Mouse (Mus musculus) cerebellum, adult 2 months (tissue): ENCODE results near the gene BC055324. TPM values are rescaled to one million over a fixed set of nuclear protein-coding genes. Genes with fewer than 3 reads are reported as not detected.

ENCODE experiments used
- DNase-seq, 2 experiments: peaks; one replicate each; pipeline ENCODE4 v3.0.0; 2021
- H3K27ac ChIP-seq: fragments of 200-500 bp; 2 replicates; pipeline ENCODE4 v1.5.1; 2012; ENCODE audit warnings: low read length, control low read depth, inconsistent platforms; ENCODE audit not compliant: insufficient read depth
- H3K27me3 ChIP-seq: fragments of 200-500 bp; 2 replicates; pipeline ENCODE4 v1.6.1; 2012; ENCODE audit warnings: inconsistent platforms, mild to moderate bottlenecking, low read length, moderate library complexity; ENCODE audit not compliant: control insufficient read depth, insufficient read depth
- H3K4me1 ChIP-seq: fragments of 200-500 bp; 2 replicates; pipeline ENCODE4 v1.6.1; 2011; ENCODE audit warnings: low read length; ENCODE audit not compliant: control insufficient read depth, insufficient read depth
- H3K4me3 ChIP-seq: fragments of 200-500 bp; replicated peaks from 2 replicates; pipeline ENCODE3; 2011; ENCODE audit warnings: mild to moderate bottlenecking, low read depth, low read length, control low read depth; ENCODE audit not compliant: insufficient read depth
- CTCF ChIP-seq: fragments of 200-500 bp; IDR thresholded peaks from 2 replicates; pipeline ENCODE4 v1.5.1; 2011; ENCODE audit warnings: low read depth, mild to moderate bottlenecking, control low read depth, low read length, moderate library complexity, borderline replicate concordance; ENCODE audit not compliant: insufficient read depth
- POLR2A ChIP-seq: fragments of 200-500 bp; IDR thresholded peaks from 2 replicates; pipeline ENCODE4 v1.6.1; 2011; ENCODE audit warnings: low read length, control low read depth, borderline replicate concordance; ENCODE audit not compliant: insufficient read depth
- WGBS: fragments of 180-500 bp; shearing (Covaris S2); methylation state at CpG from one replicate; pipeline ENCODE4 v1.1.7; 2018; 5-methylcytosine and 5-hydroxymethylcytosine counted together
- polyA plus RNA-seq: library from polyadenylated mRNA; depleted of rRNA; stranded (reverse); fragments of >200 nt; gene quantifications from 2 replicates; pipeline ENCODE4 v1.2.3, GENCODE M21; 2012; rRNA removed

BC055324 gene
- polyA plus RNA-seq, 1 experiment, result 1.8 TPM

GRCm38 (mm10) chr1:163910343-163910742 lies 84.3 kb downstream of the BC055324 start:
- TF ChIP-seq CTCF (peak; percentile 30; the same call in 1 of the 2 replicates), POLR2A (no peak)
- Histone ChIP-seq H3K27me3 (no peaks in the 10 kb centered on the region), H3K4me3 (no peak overlapping the region), H3K27ac (no peak overlapping the region), H3K4me1 (no peaks in the 10 kb centered on the region)
- DNase-seq, result peak in 1 of 2 experiments; percentile 17
- 4% methylated on average over 2 of the region's 2 CpGs for WGBS

- DNase-seq, result no peak
- Histone ChIP-seq H3K4me1 (no peaks in the 10 kb centered on the region), H3K27ac (no peak overlapping the region), H3K27me3 (no peaks in the 10 kb centered on the region), H3K4me3 (no peak overlapping the region)
- 84% methylated on average over 11 of the region's 11 CpGs for WGBS
- TF ChIP-seq CTCF (no peak), POLR2A (no peak)
Observed at GRCm38 (mm10) chr1:163908389-163908788, 86.2 kb downstream of the BC055324 start.

- WGBS, result 71% methylated on average over 4 of the region's 4 CpGs
- no peak for TF ChIP-seq POLR2A
- no peak for TF ChIP-seq CTCF
- no peaks in the 10 kb centered on the region for H3K4me1 ChIP-seq
- no peak for DNase-seq
- no peak overlapping the region for H3K4me3 ChIP-seq
- H3K27me3 ChIP-seq, result no peaks in the 10 kb centered on the region
- no peak overlapping the region for H3K27ac ChIP-seq
Observed at GRCm38 (mm10) chr1:163907007-163907811, 87.4 kb downstream of the BC055324 start.

- 96% methylated on average over 3 of the region's 3 CpGs for WGBS
- Histone ChIP-seq H3K27me3 (no peaks in the 10 kb centered on the region), H3K27ac (no peak overlapping the region), H3K4me3 (no peak overlapping the region), H3K4me1 (no peaks in the 10 kb centered on the region)
- no peak for TF ChIP-seq POLR2A
- TF ChIP-seq CTCF, result no peak
- no peak for DNase-seq
Observed at GRCm38 (mm10) chr1:163903411-163903810, 91.2 kb downstream of the BC055324 start.

- TF ChIP-seq POLR2A (no peak), CTCF (no peak)
- no peaks in the 10 kb centered on the region for H3K27me3 ChIP-seq
- no peak for DNase-seq
- H3K27ac ChIP-seq, result no peak overlapping the region
- H3K4me3 ChIP-seq, result no peak overlapping the region
- no peaks in the 10 kb centered on the region for H3K4me1 ChIP-seq
- 84% methylated on average over 2 of the region's 2 CpGs for WGBS
Observed at GRCm38 (mm10) chr1:163900168-163900567, 94.4 kb downstream of the BC055324 start.

- Histone ChIP-seq H3K27me3 (no peaks in the 10 kb centered on the region), H3K27ac (no peak overlapping the region), H3K4me1 (no peaks in the 10 kb centered on the region), H3K4me3 (no peak overlapping the region)
- DNase-seq, result no peak
- no peak for TF ChIP-seq POLR2A
- TF ChIP-seq CTCF, result no peak
- 94% methylated on average over 2 of the region's 2 CpGs for WGBS
Observed at GRCm38 (mm10) chr1:163899575-163899974, 95.0 kb downstream of the BC055324 start.

GRCm38 (mm10) chr1:163898291-163898764 lies 96.3 kb downstream of the BC055324 start:
- WGBS, result 78% methylated on average over 5 of the region's 5 CpGs
- TF ChIP-seq POLR2A (no peak), CTCF (no peak)
- Histone ChIP-seq H3K4me1 (no peaks in the 10 kb centered on the region), H3K27ac (no peak overlapping the region), H3K27me3 (no peaks in the 10 kb centered on the region), H3K4me3 (no peak overlapping the region)
- DNase-seq, result no peak

Other genes starting within 250 kb of the BC055324 start
- gene Kifap3, start 215.2 kb downstream of the BC055324 start, polyA plus RNA-seq, result 104 and 111 TPM in 2 replicates
- gene Scyl3, start 65.7 kb downstream of the BC055324 start, polyA plus RNA-seq, result 19.3 and 21.2 TPM in 2 replicates
- 4.0 and 4.2 TPM in 2 replicates for gene Mettl18, start 93 bp upstream of the BC055324 start, polyA plus RNA-seq
- gene Sele, start 53.4 kb upstream of the BC055324 start, polyA plus RNA-seq, result 0.05 TPM in 1 of 2 replicates, not detected in the other
- 0.15 and 0.27 TPM in 2 replicates for gene Sell, start 67.2 kb upstream of the BC055324 start, polyA plus RNA-seq
- gene Selp, start 120.5 kb upstream of the BC055324 start, polyA plus RNA-seq, result not detected in 2 replicates
- 1.1 and 2.5 TPM in 2 replicates for gene F5, start 157.0 kb upstream of the BC055324 start, polyA plus RNA-seq